In the genomic region with DNA sequence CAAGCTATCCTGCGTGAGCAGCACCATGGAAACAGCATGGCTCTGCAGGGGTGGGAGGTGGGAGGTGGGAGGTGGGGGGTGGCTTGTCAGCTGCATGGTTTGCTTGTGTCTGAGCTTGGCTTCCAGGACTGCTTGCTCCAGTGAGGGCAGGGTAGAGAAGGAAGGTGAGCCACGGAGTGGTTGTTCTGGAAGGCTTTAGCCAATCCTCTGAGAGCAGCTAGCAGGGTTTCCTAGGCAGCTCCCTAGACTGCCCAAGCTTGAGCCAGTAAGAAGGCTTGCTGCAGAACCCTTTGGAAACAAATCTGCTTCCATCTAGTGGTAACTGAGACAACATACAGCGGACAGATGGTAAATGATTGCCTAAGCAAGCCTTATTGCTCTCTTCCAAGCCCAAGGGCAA, we compare ENCODE assay signal across 8 mouse cellular contexts.
A peak's percentile ranks its signal among the peaks of the same experiment; 100 is the strongest.
DNase-seq lines count a peak whose midpoint lies in the region; TF ChIP-seq lines count a peak whose summit lies in the region.

No protein-coding gene starts in this region.

- H3K9me3 ChIP-seq in midbrain, embryonic 10.5 days (replicated peaks): no peaks in the 10 kb centered on the region

- no peak overlapping the region for H3K4me3 ChIP-seq in midbrain, embryonic 10.5 days
- no peak overlapping the region for H3K4me3 ChIP-seq in small intestine, adult 2 months (ENCODE audit: low read depth, low read length)

- H3K4me1 ChIP-seq in midbrain, embryonic 10.5 days: peaks cover 21% of the 10 kb centered on the region
- no peaks in the 10 kb centered on the region for H3K4me1 ChIP-seq in small intestine, adult 2 months (ENCODE audit: control insufficient read depth, insufficient read depth, insufficient read length, low read length)

- 6% methylated on average over 3 of the region's 3 CpGs for WGBS in midbrain, embryonic 10.5 days
- 17% methylated on average over 3 of the region's 3 CpGs for WGBS in small intestine, adult 2 months

- peak; percentile 16; the same call in 1 of the 2 replicates for TF ChIP-seq CTCF in small intestine, adult 2 months (IDR thresholded peaks at IDR 0.05; ENCODE audit: extremely low read depth, insufficient read length, insufficient replicate concordance, low read depth, low read length)

- intact Hi-C loops in left cerebral cortex, postnatal 14 days (cut with DNase I): loop anchor here (2.0 to 10.0 kb wide), 3 partner anchors 65 to 217 kb away; no protein-coding TSS in a partner anchor

- no peaks in the 10 kb centered on the region for H3K36me3 ChIP-seq in midbrain, embryonic 10.5 days
- no peaks in the 10 kb centered on the region for H3K36me3 ChIP-seq in small intestine, adult 2 months (ENCODE audit: control insufficient read depth, insufficient read depth, low read length)

- peak overlapping the region; percentile 57 for H3K27ac ChIP-seq in midbrain, embryonic 10.5 days (replicated peaks)
- H3K27ac ChIP-seq in small intestine, adult 2 months (ENCODE audit: insufficient read depth, low read depth, low read length): no peak overlapping the region

- peaks cover 4% of the 10 kb centered on the region; the same call in 1 of the 2 replicates for H3K27me3 ChIP-seq in midbrain, embryonic 10.5 days (ENCODE audit: low read depth, poor library complexity, severe bottlenecking)
- H3K27me3 ChIP-seq in small intestine, adult 2 months (ENCODE audit: control insufficient read depth, insufficient read depth, low read length): no peaks in the 10 kb centered on the region

- no peak for TF ChIP-seq POLR2A in small intestine, adult 2 months (IDR thresholded peaks at IDR 0.05; ENCODE audit: low read depth, low read length)

- peak; percentile 98 for DNase-seq in R1 (ENCODE audit: low read depth, low spot score)
- peak; percentile 5 to 12 for DNase-seq in cerebellum, postnatal 36 days
- DNase-seq in heart, adult 18-20 months: peak; percentile 16 to 28
- peak; percentile 81 for DNase-seq in kidney, adult 11 months
- peak; percentile 73 to 92 for DNase-seq in left cerebral cortex, postnatal 14 days (ENCODE audit: low spot score in 2 of 2)
- peak; percentile 57 for DNase-seq in midbrain, embryonic 10.5 days (ENCODE audit: low spot score)
- DNase-seq in spleen, postnatal 10 days (ENCODE audit: low spot score in 2 of 2): no peak

Comparison
In these comparisons a context has a peak if more than half of its experiments do, and no peak if none do; other contexts are left out.
1. DNase-seq: peak in R1 (single experiment), cerebellum, postnatal 36 days (2 of 2), heart, adult 18-20 months (2 of 2), kidney, adult 11 months (single experiment), left cerebral cortex, postnatal 14 days (2 of 2) and midbrain, embryonic 10.5 days (single experiment); none in spleen, postnatal 10 days (0 of 2).